11 mouse cellular contexts compared by ENCODE assay signal in the genomic region with DNA sequence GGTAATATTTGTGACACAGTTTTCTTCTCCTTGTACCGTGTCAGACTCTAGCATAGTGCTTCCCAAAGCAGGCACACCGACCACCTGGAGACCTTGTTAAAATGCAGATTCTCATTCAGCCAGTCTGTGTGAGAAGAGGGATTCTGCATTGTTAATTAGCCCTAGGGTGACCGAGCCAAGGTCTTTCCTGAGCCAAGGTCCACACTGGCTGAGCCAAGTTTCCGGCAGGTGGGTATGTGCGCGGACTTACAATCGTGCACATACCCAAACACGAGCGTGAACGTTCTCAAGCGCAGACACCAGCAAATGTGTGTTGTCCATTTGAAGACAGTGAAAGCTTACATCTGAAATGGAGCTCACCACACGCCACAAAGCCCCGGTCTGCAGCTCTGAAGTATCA. TPM values are rescaled to one million over a fixed set of nuclear protein-coding genes. Genes with fewer than 3 reads are reported as not detected.
A peak's percentile ranks its signal among the peaks of the same experiment; 100 is the strongest.
DNase-seq lines count a peak whose midpoint lies in the region; ATAC-seq lines count a peak whose summit lies in the region.
"Had no signal": no experiment of that assay in that cellular context is flagged by ENCODE, and none has a peak within 500 bp of the region (broad histone marks: within the 10 kb centered on the region; RNA-seq: fewer than 3 reads in every experiment).

No protein-coding gene starts in this region.

- H3K4me3 ChIP-seq in hindbrain, embryonic 15.5 days, result no peak overlapping the region

- peak overlapping the region; percentile 16; the same call in 1 of the 2 replicates for H3K4me2 ChIP-seq in hindbrain, embryonic 15.5 days

- no peaks in the 10 kb centered on the region for H3K27me3 ChIP-seq in hindbrain, embryonic 15.5 days

- no peak overlapping the region for H3K9ac ChIP-seq in hindbrain, embryonic 15.5 days

- H3K36me3 ChIP-seq in hindbrain, embryonic 15.5 days, result no peaks in the 10 kb centered on the region

- peaks cover 8% of the 10 kb centered on the region; the same call in 1 of the 2 replicates for H3K4me1 ChIP-seq in hindbrain, embryonic 15.5 days (replicated peaks)

- H3K27ac ChIP-seq in hindbrain, embryonic 15.5 days (replicated peaks), result peak overlapping the region; percentile 62; the same call in 1 of the 2 replicates

- 49% methylated on average over 13 of the region's 13 CpGs for WGBS in hindbrain, embryonic 15.5 days

- H3K9me3 ChIP-seq in hindbrain, embryonic 15.5 days, result no peaks in the 10 kb centered on the region

- peak; percentile 24 for DNase-seq in kidney, adult 18-20 months
- no peak for DNase-seq in kidney, adult 11 months
- DNase-seq in R1 (ENCODE audit: low read depth, low spot score), result peak; percentile 45
- peak; percentile 43 for DNase-seq in cerebellum, adult 11-12 months
- no peak for DNase-seq in c-Kit-positive CD71-positive TER-119-positive erythroid progenitor cells, embryonic 14.5 days (ENCODE audit: low spot score)
- DNase-seq: gastrocnemius, postnatal 25 days; liver; lung, postnatal 4 days; thymus, adult 2 months had no signal

- ATAC-seq in hindbrain, embryonic 15.5 days (ENCODE audit: low FRiP score, low read depth), result peak; percentile 80
- ATAC-seq in CD4-positive, CD25-positive, alpha-beta regulatory T cell, adult 4 months, result no peak

RNA-seq across cellular contexts. Expression of a gene that starts 55.3 kb away (rescaled TPM):
- polyA plus RNA-seq in hindbrain, embryonic 15.5 days (2015; fragmentation: Nextera tagmentation; extraction: Ambion mirVana), result 0.14 TPM in 1 of 2 replicates, not detected in the other
- polyA plus RNA-seq in CD4-positive, CD25-positive, alpha-beta regulatory T cell, adult 4 months (2017; shearing (Covaris generic)), result 10 to 100 TPM; 21.5 to 26.1 TPM

Comparison
In these comparisons a context has a peak if more than half of its experiments do, and no peak if none do; other contexts are left out.
1. DNase-seq: peak in kidney, adult 18-20 months (single experiment), R1 (single experiment) and cerebellum, adult 11-12 months (single experiment); none in kidney, adult 11 months (single experiment) and c-Kit-positive CD71-positive TER-119-positive erythroid progenitor cells, embryonic 14.5 days (single experiment).
2. RNA of a gene that starts 55.3 kb away (polyA plus RNA-seq): 21.5 to 26.1 TPM in CD4-positive, CD25-positive, alpha-beta regulatory T cell, adult 4 months; 0.14 TPM in hindbrain, embryonic 15.5 days; every median in the first group is over 10 times any median in the second.